Mouse (Mus musculus): ENCODE data around the gene Camk1d.

DNA sequence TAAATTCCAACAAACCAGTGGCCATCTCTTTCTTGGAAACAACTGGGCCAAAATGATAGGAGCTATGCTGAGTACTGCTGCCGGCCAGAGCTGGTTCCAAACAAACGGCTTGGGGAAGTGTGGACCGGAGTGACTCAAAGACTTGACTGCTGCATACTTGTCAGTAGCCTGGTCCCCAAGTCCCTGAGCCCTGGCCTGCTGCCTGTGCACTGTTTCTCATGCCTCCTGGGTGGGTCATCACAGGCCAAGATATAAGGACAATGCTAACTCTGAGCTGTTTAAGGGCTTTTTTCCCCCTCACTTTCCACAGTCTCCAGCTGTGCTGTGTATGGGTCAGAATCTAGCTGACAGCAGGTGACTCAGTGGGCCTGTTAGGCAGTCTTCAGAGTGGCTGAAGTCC lies 409.2 kb downstream of the Camk1d start:
- TF ChIP-seq MEF2A (IDR thresholded peaks at IDR 0.05; ENCODE audit: borderline replicate concordance, low read depth, low read length) (no peak), TCF12 (IDR thresholded peaks at IDR 0.05; ENCODE audit: low read depth, low read length) (no peak), POLR2A (IDR thresholded peaks at IDR 0.05; ENCODE audit: low read depth, low read length) (no peak), EP300 (IDR thresholded peaks at IDR 0.05; ENCODE audit: low read length) (no peak), MAFK (IDR thresholded peaks at IDR 0.05; ENCODE audit: insufficient replicate concordance, low read length) (no peak), POLR2AphosphoS2 (IDR thresholded peaks at IDR 0.05; ENCODE audit: low read depth, low read length) (no peak), ZNF384 (IDR thresholded peaks at IDR 0.05; ENCODE audit: low read depth, low read length) (no peak), USF1 (IDR thresholded peaks at IDR 0.05; ENCODE audit: low read depth, low read length) (no peak), CTCF (conservative IDR thresholded peaks at IDR 0.05 in 1 of 2, IDR thresholded peaks at IDR 0.05 in 1 of 2; ENCODE audit: low read depth in 2 of 2, low read length in 2 of 2) (no peak), MAZ (IDR thresholded peaks at IDR 0.05; ENCODE audit: low read depth, low read length) (no peak), NELFE (IDR thresholded peaks at IDR 0.05; ENCODE audit: low read depth, low read length) (no peak), NRF1 (IDR thresholded peaks at IDR 0.05; ENCODE audit: low read depth, low read length) (no peak)
